Mouse (Mus musculus) limb, embryonic 13.5 days (tissue): ENCODE results near the gene Cdip1. TPM values are rescaled to one million over a fixed set of nuclear protein-coding genes. Genes with fewer than 3 reads are reported as not detected.

ENCODE experiments used
- ATAC-seq: fragments of 200-750 bp; cut with Nextera tagmentation; 2 replicates; pipeline ENCODE4 v1.8.0; 2017; ENCODE audit warnings: low read depth, moderate number of reproducible peaks, moderate TSS enrichment; ENCODE audit not compliant: low FRiP score
- H3K27ac ChIP-seq: fragments of 300-500 bp; sonication (generic); 2 replicates; pipeline ENCODE4 v1.5.1; 2015; ENCODE audit warnings: inconsistent platforms, mild to moderate bottlenecking, moderate library complexity
- H3K27me3 ChIP-seq: fragments of 300-500 bp; sonication (generic); 2 replicates; pipeline ENCODE4 v1.6.1; 2015; ENCODE audit warnings: mild to moderate bottlenecking, inconsistent platforms
- H3K36me3 ChIP-seq: fragments of 300-500 bp; sonication (generic); 2 replicates; pipeline ENCODE4 v1.6.1; 2015; ENCODE audit warnings: inconsistent platforms, mild to moderate bottlenecking, moderate library complexity
- H3K4me1 ChIP-seq: fragments of 300-500 bp; sonication (generic); 2 replicates; pipeline ENCODE4 v1.6.1; 2015; ENCODE audit warnings: inconsistent platforms
- H3K4me2 ChIP-seq: fragments of 300-500 bp; sonication (generic); replicated peaks from 2 replicates; pipeline ENCODE4 v1.6.1; 2015; ENCODE audit warnings: inconsistent platforms, mild to moderate bottlenecking, moderate library complexity
- H3K4me3 ChIP-seq: fragments of 300-500 bp; sonication (generic); 2 replicates; pipeline ENCODE4 v1.5.1; 2015; ENCODE audit warnings: moderate library complexity, mild to moderate bottlenecking, inconsistent platforms
- H3K9ac ChIP-seq: fragments of 300-500 bp; sonication (generic); 2 replicates; pipeline ENCODE4 v1.6.1; 2015; ENCODE audit warnings: mild to moderate bottlenecking, inconsistent platforms
- H3K9me3 ChIP-seq: fragments of 300-500 bp; sonication (generic); 2 replicates; pipeline ENCODE4 v1.6.1; 2016; ENCODE audit warnings: inconsistent platforms
- WGBS: fragments of 180-500 bp; shearing (Covaris S2); methylation state at CpG from one replicate; pipeline ENCODE4 v1.1.7; 2015; 5-methylcytosine and 5-hydroxymethylcytosine counted together
- polyA plus RNA-seq: library from polyadenylated mRNA; unstranded; fragments of >200 nt; fragmentation: Nextera tagmentation; extraction: Ambion mirVana; gene quantifications from 2 replicates; pipeline ENCODE4 v1.2.1, GENCODE M21; 2015

Gene Cdip1
- polyA plus RNA-seq, 1 experiment from 2014 or later, result 102 TPM

DNA sequence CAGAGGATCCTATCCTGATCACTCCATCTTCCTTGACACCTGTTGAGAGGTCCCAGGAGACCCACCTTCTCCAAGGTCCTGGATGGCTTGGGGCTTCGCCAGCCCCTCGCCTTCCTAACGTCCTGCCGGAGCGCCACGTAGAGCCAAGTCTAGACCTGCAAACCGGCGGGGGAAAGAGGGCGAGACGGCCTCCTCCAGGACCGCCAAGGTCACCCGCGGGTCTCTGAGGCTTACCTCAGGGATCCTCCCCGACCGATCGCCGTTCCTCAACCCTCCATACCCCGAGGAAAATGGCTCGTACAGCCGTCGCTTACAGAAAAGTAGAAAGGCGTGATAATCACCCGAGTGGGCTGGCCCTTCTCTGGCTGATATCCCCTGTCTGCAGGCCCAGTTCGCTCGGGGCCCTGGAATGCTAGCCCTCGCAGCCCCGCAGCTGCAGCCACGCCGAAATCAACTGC, 752 bp downstream of the Cdip1 start:
- 0% methylated on average over 29 of the region's 29 CpGs for WGBS
- ATAC-seq, result peak; percentile 66
- Histone ChIP-seq H3K9ac (peak overlapping the region; percentile 92), H3K36me3 (peaks cover 7% of the 10 kb centered on the region; the same call in 1 of the 2 replicates), H3K4me1 (peaks cover 43% of the 10 kb centered on the region), H3K4me3 (peak overlapping the region; percentile 70), H3K4me2 (peak overlapping the region; percentile 91), H3K27me3 (no peaks in the 10 kb centered on the region), H3K9me3 (no peaks in the 10 kb centered on the region), H3K27ac (peak overlapping the region; percentile 98)

DNA sequence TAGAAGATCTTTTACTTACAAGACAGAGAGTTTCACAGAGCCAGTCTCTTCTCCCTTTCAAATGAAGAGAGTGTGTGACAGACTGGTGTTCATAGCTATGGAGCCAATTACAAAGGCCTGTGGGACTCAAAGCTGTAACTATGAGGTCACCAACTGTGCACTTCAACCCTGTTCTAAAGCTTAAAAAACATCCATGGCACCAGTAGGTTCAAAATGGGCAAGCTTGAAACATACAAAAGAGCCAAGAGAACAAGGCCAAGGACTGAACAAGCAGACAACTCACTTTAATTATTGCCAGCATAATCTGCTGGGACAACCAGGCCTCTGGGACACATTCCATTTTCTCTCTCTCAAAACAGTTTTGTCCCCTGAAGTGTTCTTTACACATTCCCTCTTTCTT, 1.9 kb downstream of the Cdip1 start:
- Histone ChIP-seq H3K27me3 (no peaks in the 10 kb centered on the region), H3K27ac (no peak overlapping the region), H3K4me1 (peaks cover 48% of the 10 kb centered on the region), H3K9ac (peak overlapping the region; percentile 25), H3K9me3 (no peaks in the 10 kb centered on the region), H3K4me3 (peak overlapping the region; percentile 70), H3K36me3 (peaks cover 14% of the 10 kb centered on the region), H3K4me2 (peak overlapping the region; percentile 91)
- no peak for ATAC-seq

DNA sequence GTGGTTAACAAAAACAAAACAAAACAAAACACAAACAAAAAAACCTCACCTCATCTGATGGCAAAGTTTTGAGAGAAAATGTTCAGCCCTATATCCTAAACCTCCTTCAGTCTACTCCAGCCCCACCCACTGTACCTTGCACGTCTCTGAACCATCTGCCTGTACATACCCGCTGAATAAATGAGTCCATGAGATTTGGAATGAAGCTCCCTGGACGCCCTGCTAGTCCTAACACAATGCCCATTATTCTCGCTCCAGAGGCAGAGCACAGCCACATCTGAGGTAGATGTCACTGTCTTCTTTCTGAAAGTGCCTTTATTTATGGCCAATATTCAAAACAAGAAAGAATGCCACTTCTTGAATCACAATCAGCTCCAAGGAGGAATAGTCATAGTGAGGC, 4.4 kb downstream of the Cdip1 start:
- no peak overlapping the region for H3K27ac ChIP-seq
- ATAC-seq, result no peak

DNA sequence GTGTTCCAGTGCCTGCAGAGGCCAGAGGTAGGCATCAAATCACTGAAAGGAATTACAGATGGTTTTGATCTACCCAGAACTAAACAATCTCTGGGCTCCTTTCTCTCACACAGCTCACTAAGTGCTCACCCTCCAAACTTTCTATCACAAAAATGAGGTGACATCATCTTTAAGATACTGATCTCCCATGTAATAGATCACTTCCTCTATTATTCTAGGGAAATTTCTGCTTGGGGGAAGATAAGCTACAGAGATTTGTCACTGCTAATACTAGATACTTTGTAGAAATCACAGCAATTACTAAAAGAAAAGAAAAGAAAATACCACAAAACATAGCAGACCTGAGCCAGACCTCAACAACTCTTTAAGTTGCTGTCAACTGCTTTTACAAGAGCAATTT, 7.6 kb downstream of the Cdip1 start:
- no peak for ATAC-seq
- Histone ChIP-seq H3K27ac (no peak overlapping the region), H3K36me3 (peaks cover 36% of the 10 kb centered on the region), H3K9ac (no peak overlapping the region), H3K4me1 (peaks cover 35% of the 10 kb centered on the region), H3K9me3 (no peaks in the 10 kb centered on the region), H3K4me3 (no peak overlapping the region), H3K4me2 (no peak overlapping the region), H3K27me3 (no peaks in the 10 kb centered on the region)

More for the DNA sequence above, 4.4 kb downstream of the Cdip1 start:
- no peak overlapping the region for H3K4me3 ChIP-seq
- no peak overlapping the region for H3K4me2 ChIP-seq
- no peak overlapping the region for H3K9ac ChIP-seq
- H3K27me3 ChIP-seq, result no peaks in the 10 kb centered on the region
- no peaks in the 10 kb centered on the region for H3K9me3 ChIP-seq
- WGBS, result 84% methylated on average over 4 of the region's 4 CpGs
- H3K4me1 ChIP-seq, result peaks cover 51% of the 10 kb centered on the region
- H3K36me3 ChIP-seq, result peaks cover 17% of the 10 kb centered on the region

DNA sequence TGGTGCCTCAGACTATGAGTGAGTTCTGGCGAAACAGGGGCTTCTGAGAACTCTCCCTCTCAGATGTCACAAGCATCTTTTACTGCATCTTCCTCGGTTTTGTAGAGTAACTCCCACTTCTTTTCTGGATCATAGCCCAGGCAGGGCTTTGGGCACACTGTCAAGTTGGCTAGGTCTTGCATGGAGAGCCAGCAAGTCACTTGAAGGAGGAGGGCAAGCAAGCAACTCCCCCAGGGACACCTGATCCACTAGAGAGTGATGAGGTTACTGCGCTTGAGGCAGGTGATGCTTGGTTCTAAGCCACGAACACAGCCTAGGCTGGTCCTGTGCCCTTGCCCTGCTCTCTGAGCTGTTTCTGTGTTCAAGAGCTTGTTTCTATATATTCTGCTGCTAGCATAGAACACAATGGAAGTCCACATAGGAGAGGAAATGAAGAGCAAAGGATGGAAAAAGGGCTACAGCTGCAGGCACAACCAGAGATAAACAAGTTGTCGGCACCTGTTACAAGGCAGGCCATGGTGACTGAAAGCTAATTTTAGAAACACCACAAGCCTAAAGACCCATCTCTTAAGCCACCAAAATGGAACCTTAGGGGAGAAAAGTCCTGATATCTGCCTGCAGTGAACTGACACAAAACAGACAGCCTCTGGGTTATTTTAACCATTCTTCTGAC, 8.4 kb downstream of the Cdip1 start:
- WGBS, result 81% methylated on average over 5 of the region's 5 CpGs
- peaks cover 43% of the 10 kb centered on the region for H3K36me3 ChIP-seq

DNA sequence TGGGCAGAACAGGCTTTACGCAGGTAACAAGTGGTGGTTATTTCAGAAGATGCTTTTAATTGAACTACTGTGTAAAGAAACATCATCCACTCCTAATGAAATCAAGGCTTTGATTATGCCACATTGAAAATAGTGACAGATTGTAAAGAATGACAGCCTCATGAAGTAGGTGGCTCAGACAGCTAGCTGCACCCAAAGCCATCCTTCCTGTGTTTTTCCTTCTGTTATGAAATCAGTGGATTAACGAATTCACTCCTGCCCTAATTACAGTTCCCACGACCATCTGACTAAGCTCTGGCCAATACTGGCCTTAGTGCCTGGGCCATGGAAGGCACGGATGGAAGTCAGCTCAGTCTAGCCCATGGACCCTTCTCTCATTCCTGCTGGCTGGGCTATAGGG, 11.2 kb downstream of the Cdip1 start:
- Histone ChIP-seq H3K36me3 (peaks cover 44% of the 10 kb centered on the region), H3K4me1 (peaks cover 3% of the 10 kb centered on the region), H3K9me3 (no peaks in the 10 kb centered on the region), H3K27ac (no peak overlapping the region), H3K4me3 (no peak overlapping the region), H3K4me2 (no peak overlapping the region), H3K27me3 (no peaks in the 10 kb centered on the region), H3K9ac (no peak overlapping the region)
- no peak for ATAC-seq
- WGBS, result 91% methylated on average over 4 of the region's 4 CpGs

More for the DNA sequence above, 8.4 kb downstream of the Cdip1 start:
- Histone ChIP-seq H3K27me3 (no peaks in the 10 kb centered on the region), H3K4me3 (no peak overlapping the region), H3K9ac (no peak overlapping the region), H3K4me1 (peaks cover 29% of the 10 kb centered on the region), H3K27ac (no peak overlapping the region; the same call in 1 of the 2 replicates), H3K9me3 (no peaks in the 10 kb centered on the region), H3K4me2 (no peak overlapping the region)
- ATAC-seq, result no peak

DNA sequence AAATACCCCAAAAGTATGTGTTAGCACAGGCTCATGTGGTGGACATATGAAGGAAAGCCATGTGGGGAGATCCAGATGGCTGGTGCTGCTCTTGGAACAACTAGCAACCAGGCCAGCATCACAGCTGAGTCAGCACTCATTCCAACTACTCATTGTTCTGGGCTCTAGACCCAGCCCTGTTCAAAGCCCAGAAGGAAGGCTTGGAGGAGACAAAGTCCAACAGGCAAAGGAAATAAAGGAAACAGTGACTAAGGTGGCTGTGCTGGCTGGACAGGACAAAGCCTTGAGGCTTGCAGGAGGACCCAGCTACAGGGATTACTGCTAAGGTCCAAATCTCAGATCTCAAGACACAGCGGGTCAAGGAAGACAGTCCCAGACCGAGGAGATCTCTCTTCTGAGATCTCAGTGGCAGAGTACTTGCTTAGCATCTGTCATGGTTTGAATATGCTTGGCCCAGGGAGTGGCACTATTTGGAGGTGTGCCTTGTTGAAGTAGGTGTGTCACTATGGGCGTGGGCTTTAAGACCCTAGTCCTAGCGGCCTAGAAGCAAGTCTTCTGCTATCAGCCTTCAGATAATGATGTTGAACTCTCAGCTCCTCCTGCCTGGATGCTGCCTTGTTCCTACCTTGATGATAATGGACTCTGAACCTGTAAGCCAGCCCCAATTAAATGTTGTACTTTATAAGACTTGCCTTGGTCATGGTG, 12.0 kb downstream of the Cdip1 start:
- H3K27me3 ChIP-seq, result no peaks in the 10 kb centered on the region
- peaks cover 35% of the 10 kb centered on the region for H3K36me3 ChIP-seq
- no peaks in the 10 kb centered on the region for H3K9me3 ChIP-seq
- H3K4me3 ChIP-seq, result no peak overlapping the region
- 92% methylated on average over 4 of the region's 4 CpGs for WGBS
- no peak overlapping the region for H3K9ac ChIP-seq
- no peak overlapping the region for H3K4me2 ChIP-seq
- ATAC-seq, result no peak
- H3K4me1 ChIP-seq, result peaks cover 10% of the 10 kb centered on the region
- no peak overlapping the region for H3K27ac ChIP-seq

DNA sequence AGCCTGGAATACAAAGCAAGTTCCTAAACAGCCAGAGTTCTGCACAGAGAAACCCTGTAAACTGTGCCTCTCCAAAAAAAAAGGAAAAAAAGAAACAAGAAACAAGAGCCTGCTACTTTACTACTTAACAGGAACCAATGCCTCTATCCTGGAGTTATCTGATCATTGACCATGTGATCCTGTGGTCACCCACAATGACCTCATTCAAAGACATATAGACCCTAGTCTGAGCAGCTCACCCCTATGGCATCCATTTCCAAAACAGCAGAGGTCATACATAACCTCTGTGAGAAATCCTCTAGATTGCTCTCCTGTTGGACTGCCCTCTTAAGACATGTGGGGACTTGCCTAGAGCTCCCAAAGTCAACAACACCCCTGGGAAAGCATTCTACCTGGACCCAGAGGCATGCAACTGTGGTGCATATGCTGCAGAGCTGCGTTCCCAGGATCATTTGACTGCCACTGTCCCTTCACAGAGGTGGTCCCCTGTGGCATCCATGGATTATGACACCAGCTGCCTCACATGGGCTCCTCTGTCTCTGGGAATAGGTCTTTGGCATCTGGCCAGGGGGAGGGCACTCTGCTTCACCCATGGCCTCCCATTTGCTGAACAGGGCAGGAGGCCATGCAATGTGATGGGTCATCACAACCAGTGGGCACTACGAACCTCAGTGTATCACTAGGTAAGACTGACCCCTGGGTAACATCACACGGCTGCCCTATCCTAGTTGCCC, 12.8 kb downstream of the Cdip1 start:
- Histone ChIP-seq H3K9ac (no peak overlapping the region), H3K27ac (no peak overlapping the region), H3K27me3 (no peaks in the 10 kb centered on the region), H3K4me1 (peaks cover 12% of the 10 kb centered on the region), H3K4me2 (no peak overlapping the region), H3K4me3 (no peak overlapping the region), H3K36me3 (peaks cover 34% of the 10 kb centered on the region), H3K9me3 (no peaks in the 10 kb centered on the region)
- ATAC-seq, result no peak
- 88% methylated on average over 3 of the region's 3 CpGs for WGBS

DNA sequence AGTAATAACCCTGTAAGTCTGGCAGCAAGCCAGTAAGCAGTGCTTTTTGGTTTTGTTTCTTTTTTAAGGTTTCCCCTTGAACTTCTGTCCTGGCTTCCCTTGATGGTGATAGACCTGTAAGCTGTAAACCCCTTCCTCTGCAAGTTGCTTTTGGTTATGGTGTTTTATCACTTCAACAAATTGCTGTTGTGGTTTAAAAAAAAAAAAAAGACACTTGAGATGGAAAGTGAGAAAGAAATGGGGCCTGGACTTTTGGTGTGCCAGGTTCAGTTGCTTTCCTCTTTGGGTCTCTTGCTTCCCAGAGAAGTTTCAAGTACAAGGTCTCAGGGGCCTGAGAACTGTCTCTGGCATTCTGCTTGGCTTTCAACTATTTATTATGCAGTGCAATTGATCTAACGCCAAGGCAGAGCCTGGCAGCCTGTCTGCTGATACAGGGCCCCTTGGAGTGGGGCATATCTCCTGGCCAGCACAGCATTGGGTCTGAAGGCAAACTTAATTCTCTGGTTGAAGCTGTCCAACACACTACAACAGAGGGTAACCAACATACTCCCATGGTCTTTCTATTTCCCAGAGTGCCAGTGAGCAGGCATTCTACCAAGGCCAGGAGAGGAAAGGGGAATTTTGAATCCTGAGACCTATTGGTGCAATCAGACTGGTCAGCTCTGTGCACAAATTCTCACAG, 16.7 kb downstream of the Cdip1 start:
- Histone ChIP-seq H3K4me3 (no peak overlapping the region), H3K4me2 (no peak overlapping the region), H3K9me3 (no peaks in the 10 kb centered on the region), H3K4me1 (peaks cover 9% of the 10 kb centered on the region), H3K9ac (no peak overlapping the region), H3K27me3 (no peaks in the 10 kb centered on the region), H3K27ac (no peak overlapping the region), H3K36me3 (peaks cover 44% of the 10 kb centered on the region)
- ATAC-seq, result no peak
- WGBS, result 59% methylated on average over 1 of the region's 1 CpGs

DNA sequence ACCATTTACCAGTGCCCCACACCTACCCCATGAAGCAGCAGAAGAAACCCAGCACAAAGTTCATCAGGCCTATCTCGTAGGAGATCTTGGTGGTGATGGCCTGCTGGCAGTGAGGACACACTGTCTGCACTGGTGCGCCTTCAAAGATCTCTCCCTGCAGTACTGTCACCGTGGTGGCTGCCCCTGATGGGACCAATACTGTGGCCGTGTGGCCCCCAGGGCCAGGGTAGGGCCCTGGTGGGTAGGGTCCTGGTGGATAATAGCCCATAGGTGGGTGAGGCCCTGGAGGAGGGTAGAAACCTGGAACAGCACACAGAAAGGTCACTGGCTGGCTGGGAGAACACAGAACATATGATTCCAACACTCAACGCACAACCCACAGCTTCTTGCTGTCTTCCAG, 21.4 kb downstream of the Cdip1 start:
- H3K9me3 ChIP-seq, result no peaks in the 10 kb centered on the region
- peaks cover 8% of the 10 kb centered on the region for H3K4me1 ChIP-seq
- H3K9ac ChIP-seq, result no peak overlapping the region
- H3K27me3 ChIP-seq, result no peaks in the 10 kb centered on the region
- no peak for ATAC-seq
- no peak overlapping the region for H3K27ac ChIP-seq
- WGBS, result 93% methylated on average over 5 of the region's 5 CpGs
- H3K4me3 ChIP-seq, result no peak overlapping the region
- H3K4me2 ChIP-seq, result no peak overlapping the region
- peaks cover 69% of the 10 kb centered on the region for H3K36me3 ChIP-seq

DNA sequence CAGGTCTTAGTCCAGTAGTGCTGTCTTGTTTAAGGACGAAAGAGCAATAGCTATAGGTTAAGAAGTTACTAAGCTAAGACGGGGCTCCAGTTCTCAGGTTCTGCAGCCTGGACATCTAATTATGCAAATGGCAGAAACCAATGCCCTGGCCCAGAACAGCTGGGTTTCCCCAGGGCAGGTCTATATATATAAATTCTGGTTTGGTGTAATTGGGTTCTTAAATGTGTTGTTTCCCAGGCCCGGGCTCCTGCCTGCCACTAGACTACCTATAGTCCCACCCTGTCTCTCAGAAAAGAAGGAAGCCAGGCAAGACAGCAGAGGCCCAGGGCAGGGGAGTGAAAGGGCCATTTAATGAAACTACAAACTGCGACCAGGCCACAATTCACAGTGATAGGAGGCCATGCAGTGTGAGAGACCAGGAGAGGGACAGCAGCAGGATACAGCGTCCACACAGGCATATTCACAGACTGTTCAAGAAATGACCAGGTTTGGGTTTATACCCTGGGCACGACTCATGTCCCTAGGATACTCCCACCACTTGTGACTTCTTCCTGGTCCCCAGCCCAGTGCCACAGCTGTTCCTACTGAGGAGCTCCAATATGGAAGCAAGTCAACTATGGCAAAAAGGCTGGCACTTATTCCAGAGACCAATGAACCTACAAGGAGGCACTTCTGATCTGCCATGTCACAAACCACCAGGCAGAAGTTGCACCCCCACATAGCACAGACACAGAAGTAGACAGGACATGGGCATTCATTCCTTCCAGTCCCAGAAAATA, 22.9 kb downstream of the Cdip1 start:
- 82% methylated on average over 6 of the region's 6 CpGs for WGBS
- no peak overlapping the region for H3K9ac ChIP-seq

More for the DNA sequence above, 22.9 kb downstream of the Cdip1 start:
- Histone ChIP-seq H3K4me1 (no peaks in the 10 kb centered on the region), H3K4me2 (no peak overlapping the region), H3K27me3 (no peaks in the 10 kb centered on the region), H3K27ac (no peak overlapping the region), H3K9me3 (no peaks in the 10 kb centered on the region), H3K36me3 (peaks cover 77% of the 10 kb centered on the region), H3K4me3 (no peak overlapping the region)
- no peak for ATAC-seq
